Mouse (Mus musculus) liver, embryonic 14.5 days (tissue): ENCODE results near the gene Vmn1r28.

Source experiments
- CTCF ChIP-seq: IDR thresholded peaks from 2 replicates; pipeline ENCODE4 v1.5.1; 2016; ENCODE audit warnings: antibody characterized with exemption, low read depth, control low read depth
- EP300 ChIP-seq: IDR thresholded peaks from 2 replicates; pipeline ENCODE4 v1.6.1; 2016; ENCODE audit warnings: antibody characterized with exemption, low read depth

DNA sequence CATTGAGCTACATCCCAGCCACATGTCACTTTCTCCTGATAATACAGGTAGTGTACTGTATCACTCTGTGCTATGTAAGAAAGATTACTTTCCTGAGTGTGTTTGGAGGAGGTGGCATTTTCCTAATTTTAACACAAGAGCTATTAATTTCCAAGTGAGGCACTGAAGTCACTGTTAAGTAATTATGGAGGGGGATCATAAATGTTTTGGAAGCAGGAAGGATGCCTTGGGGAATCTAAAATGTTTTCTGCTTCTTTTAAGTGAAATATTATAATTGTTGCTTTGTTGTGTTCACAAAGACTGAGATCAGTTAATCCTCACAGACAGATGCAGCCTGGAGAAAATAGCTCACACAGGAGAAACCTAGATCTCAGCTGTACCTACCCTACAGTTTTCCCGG is at the start of gene Vmn1r28:
- TF ChIP-seq CTCF (no peak), EP300 (no peak)
